Mouse (Mus musculus) intestine, postnatal 0 days (tissue): ENCODE results near the gene Gipc1. TPM values are rescaled to one million over a fixed set of nuclear protein-coding genes. Genes with fewer than 3 reads are reported as not detected.

ENCODE experiments used
- ATAC-seq: fragments of 200-750 bp; cut with Nextera tagmentation; 2 replicates; pipeline ENCODE4 v1.8.0; 2017; ENCODE audit warnings: mild to moderate bottlenecking, moderate TSS enrichment, moderate library complexity
- H3K27ac ChIP-seq: fragments of 300-500 bp; sonication (generic); 2 replicates; pipeline ENCODE4 v1.5.1; 2014; ENCODE audit warnings: mild to moderate bottlenecking, low read depth, low read length, moderate library complexity
- H3K27me3 ChIP-seq: fragments of 300-500 bp; sonication (generic); replicated peaks from 2 replicates; pipeline ENCODE4 v1.6.1; 2014; ENCODE audit warnings: low read length, mixed read lengths; ENCODE audit not compliant: control insufficient read depth, insufficient read depth
- H3K36me3 ChIP-seq: fragments of 300-500 bp; sonication (generic); 2 replicates; pipeline ENCODE4 v1.6.1; 2014; ENCODE audit warnings: mild to moderate bottlenecking, moderate library complexity; ENCODE audit not compliant: control insufficient read depth, insufficient read depth
- H3K4me1 ChIP-seq: fragments of 300-500 bp; sonication (generic); replicated peaks from 2 replicates; pipeline ENCODE4 v1.6.1; 2014; ENCODE audit warnings: antibody characterized with exemption, low read length, mixed read lengths; ENCODE audit not compliant: control insufficient read depth, insufficient read depth
- H3K4me2 ChIP-seq: fragments of 300-500 bp; sonication (generic); replicated peaks from 2 replicates; pipeline ENCODE4 v1.6.1; 2014; ENCODE audit warnings: low read depth, mild to moderate bottlenecking, moderate library complexity
- H3K4me3 ChIP-seq: fragments of 300-500 bp; sonication (generic); 2 replicates; pipeline ENCODE4 v1.5.1; 2014; ENCODE audit warnings: low read depth, low read length
- H3K9ac ChIP-seq: fragments of 300-500 bp; sonication (generic); 2 replicates; pipeline ENCODE4 v1.6.1; 2014; ENCODE audit warnings: mild to moderate bottlenecking, low read depth, low read length
- H3K9me3 ChIP-seq: fragments of 300-500 bp; sonication (generic); 2 replicates; pipeline ENCODE4 v1.6.1; 2016; ENCODE audit warnings: mixed run types; ENCODE audit not compliant: control insufficient read depth
- CTCF ChIP-seq: sonication (generic); IDR thresholded peaks from 2 replicates; pipeline ENCODE4 v1.5.1; 2016; ENCODE audit warnings: low read depth, mild to moderate bottlenecking, control low read depth, antibody characterized with exemption, moderate library complexity
- WGBS: fragments of 180-500 bp; shearing (Covaris S2); extraction: QIAGEN DNeasy Blood & Tissue Kit; methylation state at CpG from one replicate; pipeline ENCODE4 v1.1.7; 2014; 5-methylcytosine and 5-hydroxymethylcytosine counted together
- polyA plus RNA-seq: library from polyadenylated mRNA; unstranded; fragments of >200 nt; fragmentation: Nextera tagmentation; extraction: Ambion mirVana; gene quantifications from 2 replicates; pipeline ENCODE4 v1.2.1, GENCODE M21; 2015

Gipc1 gene
- polyA plus RNA-seq, 1 experiment from 2014 or later = 79.3 TPM

- ATAC-seq = peak; percentile 44
- no peaks in the 10 kb centered on the region for H3K9me3 ChIP-seq
- H3K27me3 ChIP-seq = no peaks in the 10 kb centered on the region
- H3K4me2 ChIP-seq = peak overlapping the region; percentile 94
- no peaks in the 10 kb centered on the region for H3K4me1 ChIP-seq
- 26% methylated on average over 19 of the region's 19 CpGs for WGBS
- peak; percentile 28; the same call in 1 of the 2 replicates for TF ChIP-seq CTCF
- peak overlapping the region; percentile 31; the same call in 1 of the 2 replicates for H3K9ac ChIP-seq
- H3K27ac ChIP-seq = peak overlapping the region; percentile 97
- H3K36me3 ChIP-seq = peaks cover 6% of the 10 kb centered on the region
- peak overlapping the region; percentile 92 for H3K4me3 ChIP-seq
Measured at GRCm38 (mm10) chr8:83697374-83698220, 45.1 kb downstream of the Gipc1 start.

- no peaks in the 10 kb centered on the region for H3K27me3 ChIP-seq
- H3K4me3 ChIP-seq = peak overlapping the region; percentile 92
- peak overlapping the region; percentile 97 for H3K27ac ChIP-seq
- ATAC-seq = peak; percentile 74
- peak overlapping the region; percentile 94 for H3K4me2 ChIP-seq
- peak overlapping the region; percentile 95 for H3K9ac ChIP-seq
- H3K4me1 ChIP-seq = no peaks in the 10 kb centered on the region
- H3K9me3 ChIP-seq = no peaks in the 10 kb centered on the region
- TF ChIP-seq CTCF = no peak
- 2% methylated on average over 15 of the region's 15 CpGs for WGBS
- no peaks in the 10 kb centered on the region for H3K36me3 ChIP-seq
Measured at GRCm38 (mm10) chr8:83698291-83698660, 45.8 kb downstream of the Gipc1 start.

GRCm38 (mm10) chr8:83698661-83699453 lies 46.4 kb downstream of the Gipc1 start, which contains the start of gene Pkn1:
Pkn1 (minus strand) TSS chr8:83699179.
- Histone ChIP-seq H3K4me3 (peak within 1 kb of the TSS; percentile 92), H3K4me1 (no peaks in the 10 kb centered on the region), H3K36me3 (no peaks in the 10 kb centered on the region), H3K9ac (peak within 1 kb of the TSS; percentile 95), H3K27me3 (no peaks in the 10 kb centered on the region), H3K27ac (peak within 1 kb of the TSS; percentile 97), H3K4me2 (peak within 1 kb of the TSS; percentile 94), H3K9me3 (no peaks in the 10 kb centered on the region)
- TF ChIP-seq CTCF = peak; percentile 24; the same call in 1 of the 2 replicates
- peak; percentile 76 for ATAC-seq
- under 1% methylated on average over 77 of the region's 85 CpGs for WGBS

GRCm38 (mm10) chr8:83699566-83699965 lies 47.1 kb downstream of the Gipc1 start:
- Histone ChIP-seq H3K4me3 (peak overlapping the region; percentile 92), H3K9ac (peak overlapping the region; percentile 95), H3K4me2 (peak overlapping the region; percentile 94), H3K9me3 (no peaks in the 10 kb centered on the region), H3K27me3 (no peaks in the 10 kb centered on the region), H3K36me3 (no peaks in the 10 kb centered on the region), H3K27ac (peak overlapping the region; percentile 97), H3K4me1 (no peaks in the 10 kb centered on the region)
- TF ChIP-seq CTCF = no peak
- WGBS = 29% methylated on average over 9 of the region's 9 CpGs
- ATAC-seq = no peak

- H3K27ac ChIP-seq = no peak overlapping the region
- no peaks in the 10 kb centered on the region for H3K4me1 ChIP-seq
- no peak overlapping the region for H3K4me2 ChIP-seq
- no peak for ATAC-seq
- H3K4me3 ChIP-seq = no peak overlapping the region
- no peaks in the 10 kb centered on the region for H3K27me3 ChIP-seq
- H3K36me3 ChIP-seq = no peaks in the 10 kb centered on the region
- no peak overlapping the region for H3K9ac ChIP-seq
- 80% methylated on average over 9 of the region's 9 CpGs for WGBS
- TF ChIP-seq CTCF = no peak
- H3K9me3 ChIP-seq = no peaks in the 10 kb centered on the region
Measured at GRCm38 (mm10) chr8:83700423-83701085, 48.1 kb downstream of the Gipc1 start.

GRCm38 (mm10) chr8:83703426-83703825 lies 50.9 kb downstream of the Gipc1 start:
- H3K27ac ChIP-seq = no peak overlapping the region
- no peaks in the 10 kb centered on the region for H3K9me3 ChIP-seq
- no peaks in the 10 kb centered on the region for H3K36me3 ChIP-seq
- no peak overlapping the region for H3K9ac ChIP-seq
- no peak overlapping the region for H3K4me3 ChIP-seq
- no peaks in the 10 kb centered on the region for H3K4me1 ChIP-seq
- no peak overlapping the region for H3K4me2 ChIP-seq
- ATAC-seq = no peak
- no peaks in the 10 kb centered on the region for H3K27me3 ChIP-seq
- TF ChIP-seq CTCF = no peak
- WGBS = 85% methylated on average over 4 of the region's 4 CpGs
